Mouse (Mus musculus) layer of hippocampus, adult 11-12 months (tissue): ENCODE results near the gene Tmem115.
"Not testable (repeated sequence)": the region's sequence is repeated elsewhere in the genome, so short reads cannot be mapped to it uniquely, and the experiment has no call there.

Experiments used
- DNase-seq: peaks from one replicate; pipeline ENCODE4 v3.0.0; 2022; ENCODE audit warnings: low spot score

The Tmem115 gene

GRCm38 (mm10) chr9:107570845-107571244 is 37.1 kb downstream of the Tmem115 start:
- no peak for DNase-seq

- no peak for DNase-seq
Measured at GRCm38 (mm10) chr9:107571534-107572326, 38.0 kb downstream of the Tmem115 start.

- no peak for DNase-seq
Measured at GRCm38 (mm10) chr9:107572327-107572662, 38.5 kb downstream of the Tmem115 start.

- DNase-seq = not testable (repeated sequence)
Measured at GRCm38 (mm10) chr9:107573774-107574173, 40.0 kb downstream of the Tmem115 start.

GRCm38 (mm10) chr9:107575579-107576356 is 42.0 kb downstream of the Tmem115 start:
- DNase-seq = no peak

GRCm38 (mm10) chr9:107576357-107577107 is 42.8 kb downstream of the Tmem115 start, which contains the start of gene Hyal1:
TSS of gene Hyal1 (plus strand) at chr9:107576927.
- peak; percentile 48 for DNase-seq

GRCm38 (mm10) chr9:107577871-107578270 is 44.1 kb downstream of the Tmem115 start:
- DNase-seq = no peak

- DNase-seq = no peak
Measured at GRCm38 (mm10) chr9:107578587-107578986, 44.8 kb downstream of the Tmem115 start, which contains the start of gene Naa80. TSS of gene Naa80 (plus strand) at chr9:107578887.

- DNase-seq = no peak
Measured at GRCm38 (mm10) chr9:107579023-107579900, 45.5 kb downstream of the Tmem115 start.

- peak; percentile 91 for DNase-seq
Measured at GRCm38 (mm10) chr9:107580501-107581317, 47.0 kb downstream of the Tmem115 start, which contains the start of gene Hyal3. TSS of gene Hyal3 (plus strand) at chr9:107580818.

- DNase-seq = no peak
Measured at GRCm38 (mm10) chr9:107581584-107581983, 47.8 kb downstream of the Tmem115 start.

GRCm38 (mm10) chr9:107582509-107583062 is 48.8 kb downstream of the Tmem115 start:
- no peak for DNase-seq

GRCm38 (mm10) chr9:107583174-107583573 is 49.4 kb downstream of the Tmem115 start:
- DNase-seq = no peak

- no peak for DNase-seq
Measured at GRCm38 (mm10) chr9:107586504-107586903, 52.8 kb downstream of the Tmem115 start.

GRCm38 (mm10) chr9:107586974-107587832 is 53.5 kb downstream of the Tmem115 start, which contains the start of gene Ifrd2:
TSS of gene Ifrd2 (plus strand) at chr9:107587642.
- DNase-seq = peak; percentile 98

- peak; percentile 57 for DNase-seq
Measured at GRCm38 (mm10) chr9:107587833-107588639, 54.3 kb downstream of the Tmem115 start.
